Mouse (Mus musculus) yolk sac, embryonic 10.5 days (tissue): Measurements from ENCODE around the gene Apoc1.
A peak's percentile ranks its signal among the peaks of the same experiment; 100 is the strongest.

Source experiments
- DNase-seq: peaks from one replicate; pipeline ENCODE4 v3.0.0-alpha.2; 2017; ENCODE audit warnings: low spot score

Apoc1 gene

GRCm38 (mm10) chr7:19691873-19692865 lies at the start of gene Apoc1:
Gene Apoc1, minus strand, starts transcription at chr7:19692660.
- peak; percentile 88 for DNase-seq

GRCm38 (mm10) chr7:19741329-19742031 lies 49.0 kb upstream of the Apoc1 start:
- peak; percentile 79 for DNase-seq

GRCm38 (mm10) chr7:19740269-19740668 lies 47.8 kb upstream of the Apoc1 start:
- no peak for DNase-seq

- DNase-seq: no peak
These were observed 46.3 kb upstream of the Apoc1 start for GRCm38 (mm10) chr7:19738771-19739170.

- DNase-seq: no peak
These were observed 44.1 kb upstream of the Apoc1 start for GRCm38 (mm10) chr7:19736389-19737057.

- DNase-seq: no peak
These were observed 41.8 kb upstream of the Apoc1 start for GRCm38 (mm10) chr7:19734178-19734666.

- no peak for DNase-seq
These were observed 34.1 kb upstream of the Apoc1 start for GRCm38 (mm10) chr7:19726541-19726940.

- DNase-seq: no peak
These were observed 31.7 kb upstream of the Apoc1 start for GRCm38 (mm10) chr7:19724167-19724566.

- DNase-seq: no peak
These were observed 30.3 kb upstream of the Apoc1 start for GRCm38 (mm10) chr7:19722754-19723195.

- DNase-seq: no peak
These were observed 26.7 kb upstream of the Apoc1 start for GRCm38 (mm10) chr7:19719200-19719599.

- no peak for DNase-seq
These were observed 26.0 kb upstream of the Apoc1 start for GRCm38 (mm10) chr7:19718297-19718952.

GRCm38 (mm10) chr7:19717346-19717745 lies 24.9 kb upstream of the Apoc1 start:
- DNase-seq: no peak

GRCm38 (mm10) chr7:19716822-19717221 lies 24.4 kb upstream of the Apoc1 start:
- DNase-seq: no peak

- no peak for DNase-seq
These were observed 23.7 kb upstream of the Apoc1 start for GRCm38 (mm10) chr7:19716055-19716682.

- DNase-seq: peak; percentile 100
These were observed 23.0 kb upstream of the Apoc1 start, which contains the start of gene Tomm40 for GRCm38 (mm10) chr7:19715239-19716054. Gene Tomm40, minus strand, starts transcription at chr7:19715438.

GRCm38 (mm10) chr7:19714836-19715235 lies 22.4 kb upstream of the Apoc1 start:
- no peak for DNase-seq

GRCm38 (mm10) chr7:19713598-19713997 lies 21.1 kb upstream of the Apoc1 start:
- DNase-seq: no peak

GRCm38 (mm10) chr7:19713196-19713595 lies 20.7 kb upstream of the Apoc1 start:
- DNase-seq: no peak

- no peak for DNase-seq
These were observed 20.0 kb upstream of the Apoc1 start for GRCm38 (mm10) chr7:19712414-19712813.

- DNase-seq: no peak
These were observed 18.2 kb upstream of the Apoc1 start for GRCm38 (mm10) chr7:19710650-19711049.
